Mouse (Mus musculus) liver, postnatal 0 days (tissue): ENCODE results near the gene Upk2. TPM values are rescaled to one million over a fixed set of nuclear protein-coding genes. Genes with fewer than 3 reads are reported as not detected.
"Not testable (repeated sequence)": the region's sequence is repeated elsewhere in the genome, so short reads cannot be mapped to it uniquely, and the experiment has no call there.

Source experiments
- ATAC-seq: fragments of 200-750 bp; cut with Nextera tagmentation; 2 replicates; pipeline ENCODE4 v1.8.0; 2017; ENCODE audit warnings: mild to moderate bottlenecking, moderate library complexity
- DNase-seq: peaks from one replicate; pipeline ENCODE4 v3.0.0-alpha.2; 2016
- H3K27ac ChIP-seq: fragments of 300-500 bp; sonication (generic); 2 replicates; pipeline ENCODE4 v1.5.1; 2014; ENCODE audit warnings: antibody characterized with exemption, moderate library complexity, mild to moderate bottlenecking, low read depth
- H3K27me3 ChIP-seq: fragments of 300-500 bp; sonication (generic); 2 replicates; pipeline ENCODE4 v1.6.1; 2014; ENCODE audit warnings: low read length, control low read depth, mixed read lengths; ENCODE audit not compliant: insufficient read depth
- H3K36me3 ChIP-seq: fragments of 300-500 bp; sonication (generic); replicated peaks from 2 replicates; pipeline ENCODE4 v1.6.1; 2014; ENCODE audit warnings: mild to moderate bottlenecking, control low read depth, low read length, moderate library complexity, mixed read lengths; ENCODE audit not compliant: insufficient read depth
- H3K4me1 ChIP-seq: fragments of 300-500 bp; sonication (generic); 2 replicates; pipeline ENCODE4 v1.6.1; 2014; ENCODE audit warnings: antibody characterized with exemption, mild to moderate bottlenecking, control low read depth; ENCODE audit not compliant: insufficient read depth
- H3K4me2 ChIP-seq: fragments of 300-500 bp; sonication (generic); 2 replicates; pipeline ENCODE4 v1.6.1; 2014; ENCODE audit warnings: low read depth, mild to moderate bottlenecking, low read length, moderate library complexity, mixed read lengths
- H3K4me3 ChIP-seq: fragments of 300-500 bp; sonication (generic); 2 replicates; pipeline ENCODE4 v1.5.1; 2014; ENCODE audit warnings: low read depth, low read length
- H3K9ac ChIP-seq: fragments of 300-500 bp; sonication (generic); replicated peaks from 2 replicates; pipeline ENCODE4 v1.6.1; 2014; ENCODE audit warnings: mild to moderate bottlenecking, moderate library complexity
- H3K9me3 ChIP-seq: fragments of 300-500 bp; sonication (generic); 2 replicates; pipeline ENCODE4 v1.6.1; 2016; ENCODE audit warnings: mild to moderate bottlenecking, control low read depth, low read length, mixed read lengths
- CTCF ChIP-seq: sonication (generic); IDR thresholded peaks from 2 replicates; pipeline ENCODE4 v1.5.1; 2016; ENCODE audit warnings: antibody characterized with exemption, low read depth
- EP300 ChIP-seq: IDR thresholded peaks from 2 replicates; pipeline ENCODE4 v1.6.1; 2016; ENCODE audit warnings: antibody characterized with exemption, low read depth, mild to moderate bottlenecking
- WGBS: fragments of 180-500 bp; shearing (Covaris S2); extraction: QIAGEN DNeasy Blood & Tissue Kit; methylation state at CpG from one replicate; pipeline ENCODE4 v1.1.7; 2014; ENCODE audit not compliant: insufficient replicate concordance; 5-methylcytosine and 5-hydroxymethylcytosine counted together
- polyA plus RNA-seq: library from polyadenylated mRNA; unstranded; fragments of >200 nt; fragmentation: Nextera tagmentation; extraction: Ambion mirVana; gene quantifications from 2 replicates; pipeline ENCODE4 v1.2.1, GENCODE M21; 2015

The Upk2 gene
- polyA plus RNA-seq, 1 experiment from 2014 or later = not detected

DNA sequence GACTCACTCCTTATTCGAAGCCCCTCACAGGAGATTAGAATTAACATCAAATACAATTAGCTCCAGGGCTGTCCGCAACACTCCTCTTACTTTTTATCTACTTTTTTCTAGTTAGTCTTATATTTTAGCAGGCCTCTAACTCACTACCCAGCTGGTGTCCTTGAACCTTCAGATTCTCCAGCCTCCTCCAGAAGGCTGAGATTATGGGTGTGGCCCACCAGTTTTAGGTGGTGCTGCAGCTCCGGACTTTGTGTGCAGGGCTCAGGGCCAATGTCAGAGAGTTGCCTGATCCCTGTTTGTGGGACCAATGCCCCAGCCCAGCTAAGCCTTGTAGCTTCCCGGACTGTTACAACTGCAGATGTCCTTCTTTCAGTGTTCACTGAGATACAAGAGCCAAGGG, 31.2 kb downstream of the Upk2 start:
- TF ChIP-seq CTCF = no peak
- TF ChIP-seq EP300 = no peak
- DNase-seq (no peak), ATAC-seq (no peak)
- no peaks in the 10 kb centered on the region for H3K27me3 ChIP-seq
- H3K4me2 ChIP-seq = no peak overlapping the region
- no peak overlapping the region for H3K27ac ChIP-seq
- no peaks in the 10 kb centered on the region for H3K4me1 ChIP-seq
- no peaks in the 10 kb centered on the region for H3K36me3 ChIP-seq
- H3K9ac ChIP-seq = no peak overlapping the region
- no peaks in the 10 kb centered on the region for H3K9me3 ChIP-seq
- 76% methylated on average over 4 of the region's 4 CpGs for WGBS
- no peak overlapping the region for H3K4me3 ChIP-seq

DNA sequence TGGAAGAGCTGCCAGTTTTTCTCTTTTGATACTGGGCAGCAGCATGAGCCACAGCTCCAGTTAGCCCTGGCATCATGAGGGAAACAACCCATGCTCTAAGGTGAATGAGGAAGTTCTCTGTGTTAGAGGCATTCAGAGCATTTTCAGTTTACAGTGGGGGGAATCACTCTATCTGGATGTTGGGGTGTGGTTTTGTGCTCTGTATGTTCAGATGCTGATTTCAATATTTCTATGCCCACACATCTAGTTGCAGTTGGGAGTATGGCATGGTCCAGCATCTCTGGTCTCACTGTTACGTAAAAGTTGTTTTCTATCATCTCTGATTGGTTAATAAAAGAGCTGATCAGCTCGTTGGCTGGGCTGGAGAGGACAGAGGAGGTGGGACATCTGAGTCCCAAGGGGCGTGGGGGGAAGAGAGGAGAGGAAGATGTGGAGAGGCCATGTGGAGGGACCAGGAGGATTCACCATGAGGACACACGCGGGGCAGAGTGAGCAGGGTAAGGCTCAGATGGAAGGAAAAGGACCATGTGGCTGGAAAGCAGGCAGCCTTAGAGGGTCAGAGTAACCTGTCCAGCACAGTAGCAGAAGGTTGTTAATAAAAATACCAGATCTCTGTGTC, 34.4 kb downstream of the Upk2 start:
- ATAC-seq (no peak), DNase-seq (no peak)
- Histone ChIP-seq H3K4me1 (peaks cover 10% of the 10 kb centered on the region), H3K4me2 (no peak overlapping the region), H3K36me3 (0 out of 2 replicates have a peak, but pooled peaks cover 3% of the 10 kb centered on the region), H3K4me3 (no peak overlapping the region), H3K9me3 (no peaks in the 10 kb centered on the region), H3K27ac (no peak overlapping the region), H3K9ac (no peak overlapping the region), H3K27me3 (no peaks in the 10 kb centered on the region)
- TF ChIP-seq CTCF = no peak
- no peak for TF ChIP-seq EP300
- 52% methylated on average over 5 of the region's 5 CpGs for WGBS

DNA sequence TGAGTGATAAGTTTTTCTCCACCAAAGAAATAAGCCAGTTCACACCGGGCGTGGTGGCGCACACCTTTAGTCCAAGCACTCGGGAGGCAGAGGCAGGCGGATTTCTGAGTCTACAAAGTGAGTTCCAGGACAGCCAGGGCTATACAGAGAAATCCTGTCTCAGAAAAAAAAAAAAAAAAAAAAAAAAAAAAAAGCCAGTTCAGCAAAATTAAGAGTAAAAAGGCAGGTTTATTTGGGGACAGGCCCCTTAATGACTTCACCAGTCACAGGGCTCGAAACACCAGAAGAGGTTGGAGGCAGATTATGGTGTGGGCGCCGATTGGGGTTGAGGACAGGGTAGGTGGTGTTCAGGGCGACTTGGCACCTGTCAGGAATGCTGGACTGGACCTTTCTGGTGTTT, 35.0 kb downstream of the Upk2 start:
- H3K4me1 ChIP-seq, DNase-seq, H3K36me3 ChIP-seq, H3K4me3 ChIP-seq, H3K4me2 ChIP-seq, ATAC-seq, H3K9ac ChIP-seq, H3K27me3 ChIP-seq, H3K27ac ChIP-seq, H3K9me3 ChIP-seq: not testable (repeated sequence)
- WGBS = 86% methylated on average over 9 of the region's 9 CpGs

DNA sequence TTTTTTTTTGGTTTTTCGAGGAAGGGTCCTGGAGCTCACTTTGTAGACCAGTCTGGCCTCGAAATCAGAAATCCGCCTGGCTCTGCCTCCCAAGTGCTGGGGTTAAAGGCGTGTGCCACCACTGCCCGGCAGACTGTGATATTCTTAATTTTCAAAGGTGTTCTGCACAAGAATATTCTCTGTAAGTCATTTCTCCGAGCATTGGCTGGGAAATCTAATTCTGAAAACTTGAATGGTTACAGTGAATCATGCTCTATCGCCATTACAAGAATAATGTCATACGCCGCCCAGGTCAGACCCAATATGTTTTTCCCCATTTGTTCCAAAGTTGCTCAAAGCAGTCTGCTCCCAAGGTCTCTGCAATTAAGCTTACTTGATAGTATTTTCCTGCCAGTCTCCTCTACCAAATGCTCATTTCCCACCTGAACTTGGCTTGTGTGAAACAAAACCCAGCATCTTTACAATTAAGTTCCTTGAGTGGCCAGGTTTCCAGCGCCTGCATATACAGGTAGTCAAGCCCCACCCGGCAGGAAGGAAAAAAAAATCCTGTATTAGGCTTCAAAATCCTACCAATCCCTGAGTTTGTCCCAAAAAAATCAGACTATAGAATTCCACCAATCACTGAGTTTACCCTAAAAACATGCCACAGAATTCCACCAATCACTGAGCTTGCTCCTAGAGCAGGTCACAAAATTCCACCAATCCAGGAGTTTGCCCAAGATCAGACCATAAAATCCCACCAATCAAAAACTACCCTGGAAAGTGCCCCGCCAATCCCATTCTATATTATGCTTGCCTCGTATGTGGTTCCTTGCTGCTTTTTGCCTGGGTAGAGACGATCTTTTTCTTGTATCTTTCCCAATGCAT, 36.0 kb downstream of the Upk2 start, which contains the start of gene Ccdc84:
Gene Ccdc84 (minus strand): TSS at position 51 of the 867 bp plus-strand sequence.
- H3K36me3 ChIP-seq = peaks cover 16% of the 10 kb centered on the region; the same call in 1 of the 2 replicates
- peak within 1 kb of the TSS; percentile 75 for H3K27ac ChIP-seq
- TF ChIP-seq EP300 = no peak
- no peak for TF ChIP-seq CTCF
- H3K9me3 ChIP-seq = no peaks in the 10 kb centered on the region
- no peak for ATAC-seq
- DNase-seq = no peak
- H3K27me3 ChIP-seq = no peaks in the 10 kb centered on the region
- peaks cover 10% of the 10 kb centered on the region for H3K4me1 ChIP-seq
- peak within 1 kb of the TSS; percentile 72 for H3K4me3 ChIP-seq
- 69% methylated on average over 14 of the region's 14 CpGs for WGBS
- peak within 1 kb of the TSS; percentile 95 for H3K4me2 ChIP-seq
- H3K9ac ChIP-seq = peak within 1 kb of the TSS; percentile 80

DNA sequence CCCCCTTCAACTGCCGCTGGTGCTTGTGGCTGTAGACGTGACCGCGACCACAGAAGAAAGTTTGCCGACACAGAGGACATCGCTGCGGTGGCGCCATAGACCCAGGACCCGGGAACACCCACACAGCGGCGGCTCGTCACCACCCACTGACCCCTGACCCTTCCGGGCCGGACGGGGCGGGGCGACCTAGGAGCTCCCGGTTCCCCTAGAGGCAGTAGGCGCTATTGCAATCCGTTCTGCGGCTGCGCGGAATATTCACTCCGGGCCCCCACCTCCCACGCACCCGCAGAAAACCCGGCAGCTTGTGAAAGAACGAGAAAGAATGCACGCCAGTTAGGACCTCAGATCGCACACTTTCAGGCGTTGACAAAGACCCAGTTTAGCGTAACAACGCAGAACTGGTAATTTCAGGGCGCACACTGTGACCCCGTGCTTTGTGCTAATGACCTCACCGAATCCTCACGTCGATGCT, 36.8 kb downstream of the Upk2 start:
- Histone ChIP-seq H3K4me1 (peaks cover 10% of the 10 kb centered on the region), H3K4me2 (peak overlapping the region; percentile 95), H3K27me3 (no peaks in the 10 kb centered on the region), H3K36me3 (peaks cover 24% of the 10 kb centered on the region), H3K27ac (peak overlapping the region; percentile 75), H3K9me3 (no peaks in the 10 kb centered on the region), H3K4me3 (peak overlapping the region; percentile 72), H3K9ac (peak overlapping the region; percentile 80)
- TF ChIP-seq CTCF = peak; percentile 90
- 0 out of 2 replicates have a peak, but pooled peaks have one; percentile 33 for TF ChIP-seq EP300
- peak; percentile 98 for ATAC-seq
- peak; percentile 96 for DNase-seq
- WGBS = under 1% methylated on average over 38 of the region's 38 CpGs

DNA sequence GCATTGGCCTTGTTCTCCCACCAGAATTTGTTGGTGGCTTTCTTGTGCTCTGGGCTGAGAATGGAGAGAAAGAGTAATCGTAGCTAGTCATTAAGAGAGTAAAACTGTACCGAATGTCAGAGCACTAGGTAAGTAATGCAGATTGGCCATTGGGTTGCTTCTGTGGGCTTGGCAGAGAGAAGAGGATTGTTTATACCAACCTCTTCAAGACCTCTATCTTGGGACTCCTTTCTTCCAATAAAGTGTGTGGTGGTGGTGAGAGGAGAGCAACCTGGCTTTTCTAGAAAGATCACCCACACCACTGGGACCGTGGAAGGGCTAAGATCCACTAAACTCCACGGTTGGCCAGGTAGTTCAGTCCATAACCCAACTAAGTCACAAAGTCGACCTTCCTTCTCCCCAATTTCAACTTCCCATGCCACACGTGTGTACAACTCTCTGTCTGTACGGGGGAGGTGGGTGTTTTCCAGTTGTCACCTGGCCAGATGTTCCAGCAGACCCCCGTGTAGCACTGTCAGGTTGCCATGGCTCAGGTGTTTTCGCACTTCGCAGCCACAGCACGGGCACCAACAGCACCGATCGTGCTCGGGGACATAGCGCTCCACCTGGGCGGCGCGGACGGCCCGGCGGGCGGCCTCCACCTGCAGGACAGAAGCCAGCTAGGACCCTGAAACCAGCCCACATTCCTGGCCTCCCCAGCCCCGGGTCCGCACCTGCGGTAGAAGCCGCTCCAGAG, 37.5 kb downstream of the Upk2 start:
- no peaks in the 10 kb centered on the region for H3K9me3 ChIP-seq

More for the DNA sequence above, 37.5 kb downstream of the Upk2 start:
- H3K4me1 ChIP-seq = peaks cover 10% of the 10 kb centered on the region
- H3K9ac ChIP-seq = peak overlapping the region; percentile 80
- DNase-seq = no peak
- H3K27ac ChIP-seq = peak overlapping the region; percentile 75
- no peak for TF ChIP-seq EP300
- no peak for TF ChIP-seq CTCF
- peak; percentile 74 for ATAC-seq
- 4% methylated on average over 26 of the region's 26 CpGs for WGBS
- H3K4me3 ChIP-seq = peak overlapping the region; percentile 72
- H3K4me2 ChIP-seq = peak overlapping the region; percentile 95
- no peaks in the 10 kb centered on the region for H3K27me3 ChIP-seq
- H3K36me3 ChIP-seq = peaks cover 30% of the 10 kb centered on the region
